Mouse (Mus musculus): Measurements from ENCODE around the gene Rbm17. TPM values are rescaled to one million over a fixed set of nuclear protein-coding genes. Genes with fewer than 3 reads are reported as not detected.

Gene Rbm17
- polyA plus RNA-seq, 1 experiment from 2014 or later, result 128 TPM

DNA sequence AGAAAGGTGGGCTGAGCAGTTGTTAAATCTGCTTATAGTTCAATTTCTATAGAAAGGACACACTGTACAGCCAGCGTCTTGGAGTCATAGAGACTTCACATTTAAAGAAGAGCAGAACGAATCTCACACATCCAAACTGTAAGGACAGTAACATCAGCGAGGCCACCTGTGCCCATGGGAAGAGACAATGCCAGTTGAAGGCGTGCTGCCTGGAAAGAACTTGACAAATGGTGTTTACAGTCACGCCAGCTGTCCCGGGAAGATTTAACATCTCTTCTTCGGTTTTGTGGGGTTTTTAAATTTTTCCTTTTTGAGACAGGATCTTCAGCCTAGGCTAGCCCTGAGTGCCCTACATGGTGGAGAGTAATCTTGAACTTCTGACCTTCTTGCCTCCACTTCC lies 45.3 kb downstream of the Rbm17 start:
- Histone ChIP-seq H3K4me3 (ENCODE audit: low read depth, low read length) (no peak overlapping the region), H3K9ac (ENCODE audit: low read depth, low read length) (no peak overlapping the region), H3K4me1 (ENCODE audit: control insufficient read depth, insufficient read depth, low read length) (no peaks in the 10 kb centered on the region), H3K27ac (replicated peaks; ENCODE audit: low read depth, low read length) (no peak overlapping the region), H3K36me3 (ENCODE audit: control insufficient read depth, insufficient read depth, low read length) (no peaks in the 10 kb centered on the region), H3K9me3 (ENCODE audit: control insufficient read depth, low read length) (no peaks in the 10 kb centered on the region), H3K27me3 (replicated peaks; ENCODE audit: control insufficient read depth, insufficient read depth, low read length) (peaks cover 13% of the 10 kb centered on the region), H3K4me2 (ENCODE audit: low read depth, low read length) (no peak overlapping the region)
- DNase-seq (ENCODE audit: low spot score) (no peak), ATAC-seq (ENCODE audit: low read depth) (no peak)
- 84% methylated on average over 7 of the region's 7 CpGs for WGBS

DNA sequence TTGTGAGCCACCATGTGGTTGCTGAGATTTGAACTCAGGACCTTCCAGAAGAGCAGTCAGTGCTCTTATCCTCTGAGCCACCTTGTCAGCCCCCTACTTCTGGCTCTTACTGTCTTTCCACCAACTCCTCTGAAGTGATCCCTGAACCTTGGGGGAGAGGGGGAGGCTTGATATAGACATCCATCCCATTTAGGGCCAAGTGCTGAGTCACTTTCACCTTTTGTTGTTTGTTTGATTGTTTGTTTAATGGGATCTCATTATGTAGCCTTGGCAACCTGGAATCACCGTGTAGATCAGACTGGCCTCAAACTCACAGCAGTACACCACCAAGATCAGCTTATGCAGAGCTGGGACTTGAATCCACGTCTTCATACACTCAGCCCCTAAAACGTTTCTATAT lies 46.7 kb downstream of the Rbm17 start:
- Histone ChIP-seq H3K27me3 (replicated peaks; ENCODE audit: control insufficient read depth, insufficient read depth, low read length) (peaks cover 27% of the 10 kb centered on the region), H3K36me3 (ENCODE audit: control insufficient read depth, insufficient read depth, low read length) (no peaks in the 10 kb centered on the region), H3K9ac (ENCODE audit: low read depth, low read length) (no peak overlapping the region), H3K27ac (replicated peaks; ENCODE audit: low read depth, low read length) (no peak overlapping the region), H3K9me3 (ENCODE audit: control insufficient read depth, low read length) (no peaks in the 10 kb centered on the region), H3K4me1 (ENCODE audit: control insufficient read depth, insufficient read depth, low read length) (peaks cover 4% of the 10 kb centered on the region; the same call in 1 of the 2 replicates), H3K4me3 (ENCODE audit: low read depth, low read length) (no peak overlapping the region), H3K4me2 (ENCODE audit: low read depth, low read length) (no peak overlapping the region)
- WGBS, result 65% methylated on average over 3 of the region's 3 CpGs
- DNase-seq (ENCODE audit: low spot score), result no peak
- ATAC-seq (ENCODE audit: low read depth), result no peak

DNA sequence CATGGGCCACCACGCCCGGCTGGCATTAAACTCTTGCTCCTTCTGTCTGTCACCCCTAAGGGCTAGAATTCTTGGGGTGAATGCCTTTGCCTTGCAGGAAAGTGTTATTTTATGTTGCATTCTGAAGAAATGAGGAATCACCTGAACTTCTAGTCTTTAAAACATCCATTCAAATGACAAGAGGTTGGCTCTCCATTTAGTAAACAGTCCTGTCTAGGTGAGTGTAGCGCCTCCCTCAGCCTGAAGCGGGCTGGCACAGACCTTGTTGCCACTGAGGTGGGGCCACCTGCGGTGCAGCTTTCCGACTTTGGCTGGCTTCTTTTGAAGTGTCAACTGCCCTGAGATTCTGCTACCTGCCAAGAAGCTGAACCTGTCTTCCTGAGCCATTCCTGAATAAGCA lies 48.6 kb downstream of the Rbm17 start:
- no peak overlapping the region for H3K4me2 ChIP-seq (ENCODE audit: low read depth, low read length)
- H3K4me1 ChIP-seq (ENCODE audit: control insufficient read depth, insufficient read depth, low read length), result peaks cover 4% of the 10 kb centered on the region; the same call in 1 of the 2 replicates
- H3K27ac ChIP-seq (replicated peaks; ENCODE audit: low read depth, low read length), result no peak overlapping the region
- DNase-seq (ENCODE audit: low spot score) (no peak), ATAC-seq (ENCODE audit: low read depth) (no peak)
- no peak overlapping the region for H3K9ac ChIP-seq (ENCODE audit: low read depth, low read length)
- no peak overlapping the region for H3K4me3 ChIP-seq (ENCODE audit: low read depth, low read length)
- 50% methylated on average over 6 of the region's 6 CpGs for WGBS
- peaks cover 29% of the 10 kb centered on the region for H3K27me3 ChIP-seq (replicated peaks; ENCODE audit: control insufficient read depth, insufficient read depth, low read length)
- H3K9me3 ChIP-seq (ENCODE audit: control insufficient read depth, low read length), result no peaks in the 10 kb centered on the region
- no peaks in the 10 kb centered on the region for H3K36me3 ChIP-seq (ENCODE audit: control insufficient read depth, insufficient read depth, low read length)

GRCm38 (mm10) chr2:11553471-11554400 lies 50.2 kb downstream of the Rbm17 start, which contains the start of gene Pfkfb3:
Gene Pfkfb3 (minus strand): TSS chr2:11554077.
- WGBS, result 2% methylated on average over 63 of the region's 67 CpGs
- no peak within 1 kb of the TSS for H3K27ac ChIP-seq (replicated peaks; ENCODE audit: low read depth, low read length)
- no peaks in the 10 kb centered on the region for H3K9me3 ChIP-seq (ENCODE audit: control insufficient read depth, low read length)
- H3K36me3 ChIP-seq (ENCODE audit: control insufficient read depth, insufficient read depth, low read length), result no peaks in the 10 kb centered on the region
- peak; percentile 59 for DNase-seq (ENCODE audit: low spot score)
- peaks cover 29% of the 10 kb centered on the region for H3K27me3 ChIP-seq (replicated peaks; ENCODE audit: control insufficient read depth, insufficient read depth, low read length)
- H3K4me1 ChIP-seq (ENCODE audit: control insufficient read depth, insufficient read depth, low read length), result peaks cover 4% of the 10 kb centered on the region; the same call in 1 of the 2 replicates
- ATAC-seq (ENCODE audit: low read depth), result peak; percentile 78
- peak within 1 kb of the TSS; percentile 57 for H3K4me3 ChIP-seq (ENCODE audit: low read depth, low read length)
- peak within 1 kb of the TSS; percentile 61 for H3K9ac ChIP-seq (ENCODE audit: low read depth, low read length)
- H3K4me2 ChIP-seq (ENCODE audit: low read depth, low read length), result peak within 1 kb of the TSS; percentile 95

GRCm38 (mm10) chr2:11552966-11553451 lies 50.9 kb downstream of the Rbm17 start:
- Histone ChIP-seq H3K27ac (replicated peaks; ENCODE audit: low read depth, low read length) (no peak overlapping the region), H3K4me3 (ENCODE audit: low read depth, low read length) (peak overlapping the region; percentile 57), H3K27me3 (replicated peaks; ENCODE audit: control insufficient read depth, insufficient read depth, low read length) (peaks cover 29% of the 10 kb centered on the region), H3K9me3 (ENCODE audit: control insufficient read depth, low read length) (no peaks in the 10 kb centered on the region), H3K36me3 (ENCODE audit: control insufficient read depth, insufficient read depth, low read length) (no peaks in the 10 kb centered on the region), H3K9ac (ENCODE audit: low read depth, low read length) (peak overlapping the region; percentile 61), H3K4me1 (ENCODE audit: control insufficient read depth, insufficient read depth, low read length) (peaks cover 4% of the 10 kb centered on the region; the same call in 1 of the 2 replicates), H3K4me2 (ENCODE audit: low read depth, low read length) (peak overlapping the region; percentile 95)
- DNase-seq (ENCODE audit: low spot score) (no peak), ATAC-seq (ENCODE audit: low read depth) (peak; percentile 42)
- 8% methylated on average over 15 of the region's 15 CpGs for WGBS

DNA sequence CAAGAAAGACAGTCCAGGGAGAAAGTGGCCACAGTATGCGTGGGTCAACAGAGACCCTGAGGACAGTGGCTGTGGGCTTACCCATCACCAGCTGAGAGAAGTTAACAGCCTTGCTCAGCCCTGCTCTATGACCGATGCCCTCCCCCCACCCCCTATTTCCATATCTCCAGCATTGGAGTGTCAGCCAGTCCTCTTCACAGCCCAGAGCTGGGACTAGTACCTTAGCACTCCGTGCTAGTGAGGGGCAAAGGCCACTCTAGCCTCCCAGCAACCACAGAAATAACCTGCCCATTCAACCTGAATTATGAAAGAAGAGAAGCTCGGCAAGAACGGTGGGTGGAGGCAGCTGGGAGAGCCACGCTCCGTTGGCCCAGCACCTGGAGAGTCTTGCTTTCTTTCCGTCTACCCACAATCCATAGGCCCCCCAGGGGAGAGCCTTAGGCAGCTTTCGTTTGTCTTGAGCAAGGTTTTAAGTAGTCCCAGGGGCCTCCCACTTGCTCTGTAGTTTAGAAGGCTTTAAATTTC lies 51.6 kb downstream of the Rbm17 start:
- Histone ChIP-seq H3K36me3 (ENCODE audit: control insufficient read depth, insufficient read depth, low read length) (no peaks in the 10 kb centered on the region), H3K9me3 (ENCODE audit: control insufficient read depth, low read length) (no peaks in the 10 kb centered on the region), H3K4me2 (ENCODE audit: low read depth, low read length) (peak overlapping the region; percentile 95), H3K27me3 (replicated peaks; ENCODE audit: control insufficient read depth, insufficient read depth, low read length) (peaks cover 29% of the 10 kb centered on the region), H3K4me1 (ENCODE audit: control insufficient read depth, insufficient read depth, low read length) (peaks cover 4% of the 10 kb centered on the region; the same call in 1 of the 2 replicates), H3K9ac (ENCODE audit: low read depth, low read length) (no peak overlapping the region), H3K4me3 (ENCODE audit: low read depth, low read length) (peak overlapping the region; percentile 6; the same call in 1 of the 2 replicates), H3K27ac (replicated peaks; ENCODE audit: low read depth, low read length) (no peak overlapping the region)
- DNase-seq (ENCODE audit: low spot score) (peak; percentile 73), ATAC-seq (ENCODE audit: low read depth) (peak; percentile 74)
- WGBS, result 13% methylated on average over 9 of the region's 9 CpGs

- peaks cover 4% of the 10 kb centered on the region; the same call in 1 of the 2 replicates for H3K4me1 ChIP-seq (ENCODE audit: control insufficient read depth, insufficient read depth, low read length)
- no peak for ATAC-seq (ENCODE audit: low read depth)
- no peak overlapping the region for H3K4me3 ChIP-seq (ENCODE audit: low read depth, low read length)
- H3K27ac ChIP-seq (replicated peaks; ENCODE audit: low read depth, low read length), result no peak overlapping the region
- 21% methylated on average over 1 of the region's 1 CpGs for WGBS
- H3K4me2 ChIP-seq (ENCODE audit: low read depth, low read length), result no peak overlapping the region
- no peaks in the 10 kb centered on the region for H3K9me3 ChIP-seq (ENCODE audit: control insufficient read depth, low read length)
- no peaks in the 10 kb centered on the region for H3K36me3 ChIP-seq (ENCODE audit: control insufficient read depth, insufficient read depth, low read length)
- H3K9ac ChIP-seq (ENCODE audit: low read depth, low read length), result no peak overlapping the region
- H3K27me3 ChIP-seq (replicated peaks; ENCODE audit: control insufficient read depth, insufficient read depth, low read length), result peaks cover 29% of the 10 kb centered on the region
- DNase-seq (ENCODE audit: low spot score), result no peak
Observed at GRCm38 (mm10) chr2:11551726-11552125, 52.2 kb downstream of the Rbm17 start.

DNA sequence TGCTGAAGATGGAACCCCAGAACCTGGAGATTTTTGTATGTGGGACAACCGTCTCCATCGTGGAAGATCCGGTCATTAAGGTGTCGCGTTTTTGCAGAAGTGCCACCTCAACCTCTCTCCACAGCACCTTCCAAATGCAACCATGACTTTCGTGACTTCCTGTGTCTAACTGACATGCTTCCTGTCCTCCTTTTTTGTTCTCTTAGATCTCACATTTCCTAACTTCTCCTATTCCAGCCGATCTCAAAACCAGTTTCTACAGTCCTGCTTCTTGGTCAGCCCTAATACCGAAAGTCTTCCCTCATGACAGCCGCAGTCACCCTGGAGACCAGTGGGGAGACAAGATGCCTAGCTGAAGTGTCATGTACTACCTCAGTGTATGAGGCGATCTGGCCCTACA lies 55.4 kb downstream of the Rbm17 start:
- Histone ChIP-seq H3K9ac (ENCODE audit: low read depth, low read length) (no peak overlapping the region), H3K4me3 (ENCODE audit: low read depth, low read length) (no peak overlapping the region), H3K27ac (replicated peaks; ENCODE audit: low read depth, low read length) (no peak overlapping the region), H3K27me3 (replicated peaks; ENCODE audit: control insufficient read depth, insufficient read depth, low read length) (peaks cover 15% of the 10 kb centered on the region), H3K9me3 (ENCODE audit: control insufficient read depth, low read length) (no peaks in the 10 kb centered on the region), H3K36me3 (ENCODE audit: control insufficient read depth, insufficient read depth, low read length) (no peaks in the 10 kb centered on the region), H3K4me1 (ENCODE audit: control insufficient read depth, insufficient read depth, low read length) (peaks cover 4% of the 10 kb centered on the region; the same call in 1 of the 2 replicates), H3K4me2 (ENCODE audit: low read depth, low read length) (no peak overlapping the region)
- ATAC-seq (ENCODE audit: low read depth) (no peak), DNase-seq (ENCODE audit: low spot score) (no peak)
- WGBS, result 89% methylated on average over 10 of the region's 10 CpGs
